Mouse (Mus musculus): Measurements from ENCODE around the gene Heatr9. TPM values are rescaled to one million over a fixed set of nuclear protein-coding genes. Genes with fewer than 3 reads are reported as not detected.

The Heatr9 gene
- polyA plus RNA-seq (2015; fragmentation: Nextera tagmentation; extraction: Ambion mirVana), result not detected in 2 replicates

DNA sequence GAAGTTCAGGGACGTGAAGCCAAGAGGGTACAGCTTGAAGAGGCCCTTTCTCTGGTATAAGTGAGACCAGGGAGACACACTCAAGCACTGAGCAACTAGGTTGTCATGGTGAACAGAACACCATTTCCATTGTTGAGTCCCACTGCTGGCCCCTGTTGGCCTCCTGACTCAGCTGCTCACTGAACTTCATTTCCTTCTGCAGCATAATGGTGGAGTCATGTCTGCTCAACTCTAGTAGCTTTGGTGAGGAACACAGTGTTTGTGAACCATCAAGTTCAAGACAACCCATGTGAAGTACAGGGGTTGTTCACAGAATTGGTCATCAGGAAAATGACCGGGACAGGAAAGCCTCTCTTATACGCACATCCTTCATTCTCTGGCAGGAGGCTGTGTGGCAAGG, at the start of gene Heatr9:
Heatr9 (minus strand) TSS at position 101 of the 400 bp plus-strand sequence.
- ATAC-seq (ENCODE audit: low read depth), result no peak
- 76% methylated on average over 3 of the region's 3 CpGs for WGBS

DNA sequence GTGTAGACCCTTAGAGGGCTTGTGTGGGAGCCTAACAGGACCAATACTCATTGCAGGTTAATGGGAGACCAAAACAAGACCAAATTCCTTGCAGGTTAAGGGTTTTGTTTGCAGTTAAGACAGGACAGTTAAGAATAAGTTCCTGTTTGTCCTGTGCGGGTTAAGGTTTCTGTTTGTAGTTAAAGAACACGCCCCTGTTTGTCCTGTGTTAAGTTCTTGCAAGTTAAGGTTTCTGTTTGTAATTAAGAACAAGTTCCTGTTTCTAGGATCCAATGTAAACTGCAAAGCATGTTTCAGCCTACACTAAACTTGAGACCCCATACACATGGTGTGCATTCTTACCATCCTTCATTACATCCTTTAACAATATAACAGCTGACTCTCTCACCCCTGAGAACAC, 48.2 kb upstream of the Heatr9 start:
- H3K36me3 ChIP-seq (ENCODE audit: control insufficient read depth, insufficient read depth, low read length), result no peaks in the 10 kb centered on the region
- no peaks in the 10 kb centered on the region for H3K4me1 ChIP-seq (replicated peaks; ENCODE audit: control insufficient read depth, insufficient read depth, low read length)
- no peak overlapping the region for H3K4me2 ChIP-seq (ENCODE audit: low read depth, low read length)
- no peaks in the 10 kb centered on the region for H3K9me3 ChIP-seq (ENCODE audit: control insufficient read depth, low read length)
- no peak for ATAC-seq (ENCODE audit: low read depth)
- H3K27ac ChIP-seq (ENCODE audit: low read length), result no peak overlapping the region
- WGBS, result 57% methylated on average over 2 of the region's 2 CpGs
- H3K4me3 ChIP-seq (ENCODE audit: low read length), result no peak overlapping the region
- H3K27me3 ChIP-seq (ENCODE audit: control insufficient read depth, insufficient read depth, low read depth, low read length), result no peaks in the 10 kb centered on the region
- no peak overlapping the region for H3K9ac ChIP-seq (ENCODE audit: low read length)

More for the DNA sequence above, at the start of gene Heatr9:
- no peak within 1 kb of the TSS for H3K4me2 ChIP-seq (ENCODE audit: low read depth, low read length)
- no peaks in the 10 kb centered on the region for H3K27me3 ChIP-seq (ENCODE audit: control insufficient read depth, insufficient read depth, low read depth, low read length)
- no peak within 1 kb of the TSS for H3K4me3 ChIP-seq (ENCODE audit: low read length)
- no peaks in the 10 kb centered on the region for H3K4me1 ChIP-seq (replicated peaks; ENCODE audit: control insufficient read depth, insufficient read depth, low read length)
- no peaks in the 10 kb centered on the region for H3K36me3 ChIP-seq (ENCODE audit: control insufficient read depth, insufficient read depth, low read length)
- no peak within 1 kb of the TSS for H3K9ac ChIP-seq (ENCODE audit: low read length)
- H3K9me3 ChIP-seq (ENCODE audit: control insufficient read depth, low read length), result no peaks in the 10 kb centered on the region
- no peak within 1 kb of the TSS for H3K27ac ChIP-seq (ENCODE audit: low read length)

DNA sequence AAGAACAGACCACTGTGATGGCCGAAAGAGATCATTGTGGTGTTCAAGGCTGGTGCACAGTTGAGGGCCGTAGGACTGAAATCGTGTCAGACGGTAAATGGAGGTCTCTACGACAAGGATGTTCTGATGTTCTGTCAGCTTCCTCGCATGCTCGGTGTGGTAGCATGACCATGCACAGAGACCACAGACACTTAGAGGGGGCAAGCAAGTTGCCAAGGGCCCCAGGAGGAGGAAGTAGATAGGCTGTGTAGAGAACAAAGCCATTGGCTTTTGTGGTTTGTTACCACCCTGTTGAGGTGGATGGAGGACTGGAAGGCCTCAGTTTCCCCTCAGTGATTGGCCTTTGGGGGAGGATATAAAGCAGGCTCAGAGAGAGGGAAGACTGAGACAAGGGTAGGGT, 47.3 kb upstream of the Heatr9 start:
- WGBS, result 87% methylated on average over 7 of the region's 7 CpGs
- H3K9me3 ChIP-seq (ENCODE audit: control insufficient read depth, low read length), result no peaks in the 10 kb centered on the region
- no peak overlapping the region for H3K27ac ChIP-seq (ENCODE audit: low read length)
- ATAC-seq (ENCODE audit: low read depth), result no peak
- no peaks in the 10 kb centered on the region for H3K4me1 ChIP-seq (replicated peaks; ENCODE audit: control insufficient read depth, insufficient read depth, low read length)
- H3K9ac ChIP-seq (ENCODE audit: low read length), result no peak overlapping the region
- H3K27me3 ChIP-seq (ENCODE audit: control insufficient read depth, insufficient read depth, low read depth, low read length), result no peaks in the 10 kb centered on the region
- H3K4me2 ChIP-seq (ENCODE audit: low read depth, low read length), result no peak overlapping the region
- H3K36me3 ChIP-seq (ENCODE audit: control insufficient read depth, insufficient read depth, low read length), result no peaks in the 10 kb centered on the region
- H3K4me3 ChIP-seq (ENCODE audit: low read length), result no peak overlapping the region

DNA sequence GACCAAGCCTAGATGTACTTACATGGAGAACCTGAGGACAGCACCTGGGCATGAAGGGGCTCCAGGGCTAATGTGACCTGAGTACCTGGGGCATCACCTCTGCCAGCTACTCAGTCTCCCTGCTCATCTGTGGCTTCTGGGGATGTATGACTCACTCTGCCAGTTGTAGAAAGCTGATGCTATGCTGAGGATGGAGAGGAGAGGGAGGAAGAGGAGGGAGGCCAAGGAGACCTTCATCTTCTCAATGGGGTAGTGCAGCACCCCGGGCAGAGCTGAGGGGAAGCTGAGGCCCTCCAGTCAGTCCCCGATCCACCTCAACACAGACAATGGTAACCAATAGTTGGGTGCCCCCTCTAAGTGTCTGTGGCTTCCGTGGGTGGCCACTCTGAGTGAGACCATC, 46.8 kb upstream of the Heatr9 start:
- Histone ChIP-seq H3K9me3 (ENCODE audit: control insufficient read depth, low read length) (no peaks in the 10 kb centered on the region), H3K9ac (ENCODE audit: low read length) (no peak overlapping the region), H3K4me3 (ENCODE audit: low read length) (no peak overlapping the region), H3K4me1 (replicated peaks; ENCODE audit: control insufficient read depth, insufficient read depth, low read length) (no peaks in the 10 kb centered on the region), H3K27me3 (ENCODE audit: control insufficient read depth, insufficient read depth, low read depth, low read length) (no peaks in the 10 kb centered on the region), H3K4me2 (ENCODE audit: low read depth, low read length) (no peak overlapping the region), H3K27ac (ENCODE audit: low read length) (no peak overlapping the region), H3K36me3 (ENCODE audit: control insufficient read depth, insufficient read depth, low read length) (no peaks in the 10 kb centered on the region)
- 87% methylated on average over 3 of the region's 3 CpGs for whole genome bisulfite sequencing
- no peak for ATAC-seq (ENCODE audit: low read depth)

DNA sequence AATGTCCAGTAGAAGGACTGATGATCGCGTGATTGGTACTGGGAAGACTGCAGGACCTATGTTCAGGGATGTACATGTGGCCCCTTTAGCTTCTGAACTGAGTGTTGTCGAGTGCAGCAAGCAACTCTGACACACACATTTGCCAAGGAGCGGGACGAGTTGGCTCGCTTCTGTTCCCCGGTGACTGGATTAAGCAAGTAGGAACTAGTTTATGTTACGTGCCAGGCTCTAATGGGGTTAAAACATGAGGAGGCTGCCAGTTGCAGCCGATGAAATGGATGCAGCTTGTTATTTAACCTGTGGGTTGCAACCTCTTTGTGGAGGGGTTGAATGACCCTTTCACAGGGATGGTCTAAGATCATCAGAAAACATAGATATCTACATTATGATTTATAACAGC, 46.1 kb upstream of the Heatr9 start:
- Histone ChIP-seq H3K4me1 (replicated peaks; ENCODE audit: control insufficient read depth, insufficient read depth, low read length) (no peaks in the 10 kb centered on the region), H3K27ac (ENCODE audit: low read length) (no peak overlapping the region), H3K4me3 (ENCODE audit: low read length) (no peak overlapping the region), H3K27me3 (ENCODE audit: control insufficient read depth, insufficient read depth, low read depth, low read length) (no peaks in the 10 kb centered on the region), H3K9me3 (ENCODE audit: control insufficient read depth, low read length) (no peaks in the 10 kb centered on the region), H3K36me3 (ENCODE audit: control insufficient read depth, insufficient read depth, low read length) (no peaks in the 10 kb centered on the region), H3K9ac (ENCODE audit: low read length) (no peak overlapping the region), H3K4me2 (ENCODE audit: low read depth, low read length) (no peak overlapping the region)
- ATAC-seq (ENCODE audit: low read depth), result no peak
- WGBS, result 88% methylated on average over 9 of the region's 9 CpGs

DNA sequence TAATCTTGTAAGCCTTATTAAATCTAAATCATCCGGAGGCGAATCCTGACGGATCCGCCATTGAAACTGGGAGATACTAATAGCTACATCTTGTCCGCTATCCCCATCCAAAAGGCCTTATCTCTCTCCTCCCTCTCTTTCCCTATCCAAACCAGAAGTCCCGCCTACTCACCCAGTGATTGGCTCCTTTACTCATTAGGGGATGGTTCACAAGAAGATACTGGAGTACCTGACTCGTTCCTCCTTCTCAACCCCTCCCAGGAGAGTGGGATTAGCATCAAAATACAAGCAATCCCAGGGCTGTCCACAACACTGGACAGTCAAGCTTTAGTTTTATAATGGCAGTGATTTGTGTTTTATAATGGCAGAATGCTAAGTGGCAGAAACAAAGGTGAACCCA, 45.3 kb upstream of the Heatr9 start:
- no peaks in the 10 kb centered on the region for H3K9me3 ChIP-seq (ENCODE audit: control insufficient read depth, low read length)
- H3K27ac ChIP-seq (ENCODE audit: low read length), result no peak overlapping the region
- H3K9ac ChIP-seq (ENCODE audit: low read length), result no peak overlapping the region
- no peak for ATAC-seq (ENCODE audit: low read depth)
- H3K4me3 ChIP-seq (ENCODE audit: low read length), result no peak overlapping the region
- no peak overlapping the region for H3K4me2 ChIP-seq (ENCODE audit: low read depth, low read length)
- no peaks in the 10 kb centered on the region for H3K36me3 ChIP-seq (ENCODE audit: control insufficient read depth, insufficient read depth, low read length)
- H3K27me3 ChIP-seq (ENCODE audit: control insufficient read depth, insufficient read depth, low read depth, low read length), result no peaks in the 10 kb centered on the region
- H3K4me1 ChIP-seq (replicated peaks; ENCODE audit: control insufficient read depth, insufficient read depth, low read length), result no peaks in the 10 kb centered on the region
- 66% methylated on average over 7 of the region's 7 CpGs for WGBS

DNA sequence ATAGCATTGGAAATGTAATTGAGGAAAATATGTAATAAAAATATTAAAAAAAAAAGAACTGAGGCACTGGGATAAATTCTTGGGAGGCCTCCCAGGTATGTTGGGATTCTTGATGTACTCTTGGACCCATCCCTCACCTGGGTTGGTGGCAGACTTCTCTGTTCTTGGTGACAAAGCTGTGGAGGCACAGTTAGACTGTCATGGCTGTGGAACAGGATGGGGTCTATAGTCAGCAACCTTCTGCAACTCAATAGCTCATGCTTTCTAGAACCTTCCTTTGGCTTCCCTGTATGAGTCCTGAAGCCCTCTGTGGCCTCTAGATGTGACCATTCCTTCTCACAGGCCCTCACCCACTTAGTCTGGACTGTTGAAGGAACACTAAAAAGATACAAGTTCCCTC, 44.6 kb upstream of the Heatr9 start:
- no peaks in the 10 kb centered on the region for H3K36me3 ChIP-seq (ENCODE audit: control insufficient read depth, insufficient read depth, low read length)
- H3K27me3 ChIP-seq (ENCODE audit: control insufficient read depth, insufficient read depth, low read depth, low read length), result no peaks in the 10 kb centered on the region
- no peaks in the 10 kb centered on the region for H3K4me1 ChIP-seq (replicated peaks; ENCODE audit: control insufficient read depth, insufficient read depth, low read length)
- H3K4me2 ChIP-seq (ENCODE audit: low read depth, low read length), result no peak overlapping the region
- H3K9me3 ChIP-seq (ENCODE audit: control insufficient read depth, low read length), result no peaks in the 10 kb centered on the region
- no peak for ATAC-seq (ENCODE audit: low read depth)
- H3K27ac ChIP-seq (ENCODE audit: low read length), result no peak overlapping the region
- no peak overlapping the region for H3K9ac ChIP-seq (ENCODE audit: low read length)
- H3K4me3 ChIP-seq (ENCODE audit: low read length), result no peak overlapping the region

DNA sequence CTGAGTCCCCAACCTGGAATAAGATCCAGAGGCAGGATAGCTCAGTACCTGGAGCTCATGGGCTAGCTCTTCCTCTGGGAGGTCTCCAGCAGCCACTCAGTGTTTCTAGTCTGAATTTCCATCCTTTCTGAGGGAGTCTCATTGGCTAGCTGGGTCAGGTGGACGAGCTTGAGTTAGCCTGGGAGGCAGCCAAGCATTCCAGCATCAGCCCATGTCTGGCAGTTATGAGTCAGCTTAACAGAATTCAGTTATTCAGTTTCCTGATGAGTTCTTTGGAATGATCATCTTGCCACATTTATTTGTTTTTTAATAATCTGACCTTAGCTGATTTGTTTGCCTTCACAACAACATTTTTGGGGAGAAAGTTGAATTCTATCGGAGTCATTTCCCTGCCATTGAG, 41.8 kb upstream of the Heatr9 start:
- Histone ChIP-seq H3K4me2 (ENCODE audit: low read depth, low read length) (no peak overlapping the region), H3K36me3 (ENCODE audit: control insufficient read depth, insufficient read depth, low read length) (no peaks in the 10 kb centered on the region), H3K27me3 (ENCODE audit: control insufficient read depth, insufficient read depth, low read depth, low read length) (no peaks in the 10 kb centered on the region), H3K27ac (ENCODE audit: low read length) (no peak overlapping the region), H3K4me1 (replicated peaks; ENCODE audit: control insufficient read depth, insufficient read depth, low read length) (no peaks in the 10 kb centered on the region), H3K4me3 (ENCODE audit: low read length) (no peak overlapping the region), H3K9ac (ENCODE audit: low read length) (no peak overlapping the region), H3K9me3 (ENCODE audit: control insufficient read depth, low read length) (no peaks in the 10 kb centered on the region)
- ATAC-seq (ENCODE audit: low read depth), result no peak
- 50% methylated on average over 2 of the region's 2 CpGs for WGBS

DNA sequence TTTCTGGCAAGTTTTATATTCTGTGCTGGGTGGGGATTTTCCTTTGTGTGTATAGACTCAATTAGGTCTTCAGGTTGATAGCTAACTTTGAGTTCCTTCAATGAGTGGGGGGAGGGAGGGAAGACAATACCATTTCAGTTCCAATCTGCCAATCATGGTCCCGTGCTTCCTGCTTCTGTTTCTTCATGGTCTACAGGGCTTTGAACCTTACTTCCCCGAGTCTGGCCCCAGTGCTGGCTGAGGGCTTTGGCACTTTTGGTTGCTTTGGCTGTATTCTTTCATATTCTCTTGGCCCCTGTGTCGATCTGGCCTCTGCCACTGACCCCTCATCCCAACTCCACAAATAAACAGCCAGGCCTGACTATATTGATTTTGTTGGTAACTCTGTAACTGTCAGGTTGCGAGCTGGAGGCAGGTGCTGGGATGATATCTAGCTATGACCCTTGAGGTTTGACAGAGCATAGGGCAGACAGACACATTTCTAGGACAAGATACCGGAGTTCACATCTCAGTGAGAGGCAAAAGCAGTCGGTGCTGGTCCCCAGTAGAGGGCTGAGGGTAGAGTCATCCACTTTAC, 40.4 kb upstream of the Heatr9 start:
- WGBS, result 60% methylated on average over 6 of the region's 6 CpGs
- Histone ChIP-seq H3K9ac (ENCODE audit: low read length) (no peak overlapping the region), H3K4me3 (ENCODE audit: low read length) (no peak overlapping the region), H3K27ac (ENCODE audit: low read length) (no peak overlapping the region), H3K4me1 (replicated peaks; ENCODE audit: control insufficient read depth, insufficient read depth, low read length) (no peaks in the 10 kb centered on the region), H3K27me3 (ENCODE audit: control insufficient read depth, insufficient read depth, low read depth, low read length) (no peaks in the 10 kb centered on the region), H3K9me3 (ENCODE audit: control insufficient read depth, low read length) (no peaks in the 10 kb centered on the region), H3K36me3 (ENCODE audit: control insufficient read depth, insufficient read depth, low read length) (no peaks in the 10 kb centered on the region), H3K4me2 (ENCODE audit: low read depth, low read length) (no peak overlapping the region)
- ATAC-seq (ENCODE audit: low read depth), result no peak

DNA sequence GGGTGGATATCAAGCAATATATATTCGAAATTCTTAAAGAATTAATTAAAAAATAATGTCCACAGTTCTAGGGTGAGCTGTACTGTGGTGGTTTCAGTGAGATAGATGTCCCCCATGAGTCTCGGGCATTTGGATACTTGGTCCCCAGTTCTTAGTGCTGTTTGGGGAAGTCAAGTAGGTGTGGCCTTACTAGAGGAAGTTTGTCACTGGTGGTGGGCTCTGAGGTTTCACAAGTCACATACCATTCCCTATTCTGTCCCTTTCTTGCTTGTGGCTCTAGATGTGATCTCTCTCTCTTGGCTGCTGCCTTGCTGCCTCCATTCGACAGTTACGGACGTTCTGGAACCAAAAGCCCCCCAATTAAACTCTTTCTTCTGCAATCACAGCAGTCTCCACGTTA, 38.4 kb upstream of the Heatr9 start:
- Histone ChIP-seq H3K27ac (ENCODE audit: low read length) (no peak overlapping the region), H3K4me2 (ENCODE audit: low read depth, low read length) (no peak overlapping the region), H3K4me3 (ENCODE audit: low read length) (no peak overlapping the region), H3K9me3 (ENCODE audit: control insufficient read depth, low read length) (no peaks in the 10 kb centered on the region), H3K4me1 (replicated peaks; ENCODE audit: control insufficient read depth, insufficient read depth, low read length) (no peaks in the 10 kb centered on the region), H3K36me3 (ENCODE audit: control insufficient read depth, insufficient read depth, low read length) (no peaks in the 10 kb centered on the region), H3K27me3 (ENCODE audit: control insufficient read depth, insufficient read depth, low read depth, low read length) (no peaks in the 10 kb centered on the region), H3K9ac (ENCODE audit: low read length) (no peak overlapping the region)
- ATAC-seq (ENCODE audit: low read depth), result no peak
- 73% methylated on average over 6 of the region's 6 CpGs for WGBS
